Mouse (Mus musculus) skeletal muscle tissue, adult 2 months (tissue): ENCODE results near the gene Trem1.
A peak's percentile ranks its signal among the peaks of the same experiment; 100 is the strongest.

Source experiments
- DNase-seq: peaks from one replicate; pipeline ENCODE4 v3.0.0-alpha.2; 2012; ENCODE audit warnings: low read depth, low spot score

The Trem1 gene

GRCm38 (mm10) chr17:48267591-48267990 lies 35.0 kb downstream of the Trem1 start:
- DNase-seq = no peak

DNA sequence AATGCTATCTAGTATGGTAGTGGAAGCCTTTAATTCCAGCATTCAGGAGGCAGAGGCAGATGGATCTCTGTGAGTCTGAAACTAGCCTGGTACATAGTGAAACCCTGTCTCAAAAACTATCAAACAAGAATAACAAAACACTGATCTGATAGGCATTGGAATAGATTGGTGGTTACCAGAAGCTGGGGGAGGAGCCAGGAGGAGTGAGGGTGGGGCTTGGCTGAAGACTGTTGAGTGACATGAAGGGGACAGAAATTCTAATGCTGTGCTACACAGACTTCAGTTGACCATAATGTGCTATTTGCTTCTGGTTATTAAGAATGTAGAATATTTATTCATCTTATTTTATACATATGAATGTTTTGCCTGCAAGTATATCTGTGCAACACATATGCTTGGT lies 35.7 kb downstream of the Trem1 start:
- DNase-seq = no peak

- DNase-seq = no peak
Measured at GRCm38 (mm10) chr17:48269833-48270232, 37.3 kb downstream of the Trem1 start.

GRCm38 (mm10) chr17:48272158-48272557 lies 39.6 kb downstream of the Trem1 start:
- no peak for DNase-seq

DNA sequence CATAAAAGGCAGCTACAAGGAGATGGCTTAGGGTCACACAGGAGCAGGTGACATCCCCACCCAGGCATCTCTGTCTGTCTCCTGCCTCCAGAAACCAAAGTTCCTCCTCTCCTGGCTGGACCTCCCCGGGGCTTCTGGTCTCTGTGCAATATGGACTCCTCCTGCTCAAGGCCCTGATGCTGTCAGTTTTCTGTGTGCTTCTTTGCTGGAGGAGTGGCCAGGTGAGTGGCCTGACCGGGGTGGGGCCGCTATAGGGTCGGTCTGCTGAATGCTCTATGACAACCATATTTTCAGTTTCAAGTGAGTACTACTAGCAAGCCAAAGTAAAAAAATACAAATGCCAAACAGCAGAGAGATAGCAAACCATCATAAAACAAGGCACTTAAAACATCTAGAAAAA lies 40.0 kb downstream of the Trem1 start:
- no peak for DNase-seq

- no peak for DNase-seq
Measured at GRCm38 (mm10) chr17:48274098-48274497, 41.5 kb downstream of the Trem1 start.

DNA sequence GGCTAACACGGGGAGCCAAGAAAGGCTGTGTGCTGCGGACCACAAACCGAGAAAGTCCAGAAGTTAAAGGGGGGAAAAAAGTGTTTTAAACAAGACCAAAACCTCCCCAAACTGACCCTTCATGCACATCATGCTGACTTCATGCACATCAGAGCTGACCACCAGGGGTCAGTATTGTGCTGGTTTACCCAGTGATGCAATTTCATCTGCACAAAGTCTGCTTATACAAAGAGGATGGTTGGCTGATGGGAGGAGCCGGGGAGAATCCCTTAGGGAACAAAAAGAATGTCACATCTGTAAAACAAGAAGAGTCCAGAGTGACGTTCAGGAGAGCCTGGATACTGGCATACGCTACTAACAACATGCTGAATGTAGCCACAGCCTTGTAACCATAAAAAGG lies 42.3 kb downstream of the Trem1 start:
- DNase-seq = peak; percentile 50

DNA sequence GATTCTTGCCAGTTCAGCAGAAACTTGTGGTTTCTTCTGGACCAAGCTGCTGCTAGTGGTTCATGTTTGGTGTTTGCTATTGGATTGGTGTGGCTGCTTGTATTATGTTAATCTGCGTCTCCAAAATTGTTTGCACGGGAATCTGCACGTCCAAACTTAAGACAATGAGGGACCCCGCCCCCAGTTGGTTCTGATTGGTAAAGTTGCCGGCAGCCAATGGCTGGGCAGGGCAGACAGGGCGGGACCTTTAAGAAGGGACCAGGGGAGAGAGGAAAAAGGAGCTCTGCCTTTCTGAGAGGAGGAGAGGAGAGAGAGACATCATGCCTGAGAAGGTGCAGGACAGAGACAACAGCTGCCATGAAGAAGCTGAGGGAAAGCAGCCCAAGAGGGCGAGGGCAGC lies 43.2 kb downstream of the Trem1 start:
- DNase-seq = no peak

DNA sequence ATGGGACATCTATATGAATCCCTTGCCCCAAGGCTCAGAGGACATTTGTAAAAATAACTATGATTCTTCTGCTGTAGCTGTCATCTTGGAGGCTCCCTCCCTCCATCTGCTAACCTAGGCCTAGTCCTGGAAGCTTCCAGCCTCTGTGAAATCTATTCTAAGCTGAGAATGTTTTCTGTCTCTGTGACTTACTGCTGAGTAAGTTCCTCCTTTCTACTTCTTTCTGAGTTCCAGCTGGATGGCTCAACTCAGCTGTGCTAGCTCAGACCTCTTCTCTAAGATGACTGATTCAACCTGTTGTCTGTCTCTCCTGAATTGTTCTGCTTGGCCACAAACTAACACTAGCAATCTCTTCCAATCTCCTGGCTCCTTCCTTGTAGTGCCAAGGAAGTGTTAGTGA lies 45.8 kb downstream of the Trem1 start:
- no peak for DNase-seq

- no peak for DNase-seq
Measured at GRCm38 (mm10) chr17:48279002-48279401, 46.4 kb downstream of the Trem1 start.

DNA sequence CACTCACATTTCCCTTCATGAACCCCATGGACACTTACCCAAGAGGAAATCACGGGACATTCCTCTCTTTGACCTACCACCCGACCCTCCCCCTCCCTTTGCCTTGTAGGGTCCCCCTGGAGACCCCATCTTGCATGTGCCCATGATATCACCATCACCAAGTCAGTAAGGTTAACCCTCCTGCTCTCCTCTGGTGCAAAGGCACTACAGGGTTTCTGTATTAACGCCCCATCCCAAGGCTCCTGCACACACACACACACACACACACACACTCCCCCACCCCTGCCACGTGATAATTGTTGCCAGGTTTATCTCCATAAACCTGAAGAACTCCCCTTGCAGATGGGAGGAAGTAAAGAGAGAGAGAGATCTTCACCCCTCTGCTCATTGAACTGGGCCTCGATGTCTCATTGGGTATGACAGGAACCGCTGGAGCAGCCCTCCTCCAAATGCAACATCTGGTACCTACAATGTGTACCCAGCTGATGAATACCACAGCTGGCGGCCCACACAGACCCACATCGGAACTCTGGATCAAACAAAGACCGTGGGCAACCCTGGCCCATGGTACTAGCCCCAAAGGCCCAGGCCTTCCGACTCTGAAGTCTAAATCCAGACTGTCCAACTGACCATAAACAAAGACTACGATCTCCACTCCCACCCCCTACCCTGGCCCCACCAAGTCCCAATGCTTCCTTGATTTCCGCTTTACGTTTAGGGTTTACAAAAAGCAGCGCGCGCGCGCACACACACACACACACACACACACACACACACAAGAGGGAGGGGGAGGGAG lies 48.6 kb downstream of the Trem1 start:
- no peak for DNase-seq

DNA sequence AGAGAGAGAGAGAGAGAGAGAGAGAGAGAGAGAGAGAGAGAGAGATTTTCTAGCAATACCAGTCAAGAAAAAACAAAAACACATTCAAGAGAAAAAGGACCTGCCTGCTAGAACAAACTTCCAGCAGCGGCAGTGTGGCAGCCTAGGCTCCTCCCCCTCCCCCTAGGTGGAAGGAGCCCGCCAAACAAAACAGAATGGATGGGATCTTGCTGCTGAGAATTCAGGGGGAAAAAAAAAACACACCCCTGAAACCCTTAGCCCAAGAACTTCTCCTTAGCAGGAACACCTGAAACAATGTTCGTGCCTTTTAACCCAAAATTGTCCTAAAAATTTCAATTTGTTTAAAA lies 49.1 kb downstream of the Trem1 start:
- DNase-seq = no peak

DNA sequence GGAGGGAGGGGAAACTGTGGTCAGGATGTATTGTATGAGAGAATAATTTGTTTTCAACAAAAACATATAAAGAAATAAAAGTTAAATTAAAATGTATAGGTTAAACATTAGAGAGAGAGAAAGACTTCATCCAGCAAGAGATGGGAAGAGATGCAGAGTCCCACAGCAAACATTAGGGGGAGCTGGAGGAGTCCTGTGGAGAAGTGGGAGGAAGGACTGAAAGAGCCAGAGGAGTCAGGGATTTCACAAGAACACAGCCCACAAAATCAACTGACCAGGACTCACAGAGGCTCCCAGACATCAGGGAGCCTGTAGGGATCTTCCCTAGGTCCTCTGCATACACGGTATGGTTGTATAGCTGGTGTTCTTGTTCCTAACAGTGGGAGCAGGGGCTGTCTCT lies 54.2 kb downstream of the Trem1 start:
- DNase-seq = no peak

GRCm38 (mm10) chr17:48287276-48287675 lies 54.7 kb downstream of the Trem1 start:
- DNase-seq = no peak

DNA sequence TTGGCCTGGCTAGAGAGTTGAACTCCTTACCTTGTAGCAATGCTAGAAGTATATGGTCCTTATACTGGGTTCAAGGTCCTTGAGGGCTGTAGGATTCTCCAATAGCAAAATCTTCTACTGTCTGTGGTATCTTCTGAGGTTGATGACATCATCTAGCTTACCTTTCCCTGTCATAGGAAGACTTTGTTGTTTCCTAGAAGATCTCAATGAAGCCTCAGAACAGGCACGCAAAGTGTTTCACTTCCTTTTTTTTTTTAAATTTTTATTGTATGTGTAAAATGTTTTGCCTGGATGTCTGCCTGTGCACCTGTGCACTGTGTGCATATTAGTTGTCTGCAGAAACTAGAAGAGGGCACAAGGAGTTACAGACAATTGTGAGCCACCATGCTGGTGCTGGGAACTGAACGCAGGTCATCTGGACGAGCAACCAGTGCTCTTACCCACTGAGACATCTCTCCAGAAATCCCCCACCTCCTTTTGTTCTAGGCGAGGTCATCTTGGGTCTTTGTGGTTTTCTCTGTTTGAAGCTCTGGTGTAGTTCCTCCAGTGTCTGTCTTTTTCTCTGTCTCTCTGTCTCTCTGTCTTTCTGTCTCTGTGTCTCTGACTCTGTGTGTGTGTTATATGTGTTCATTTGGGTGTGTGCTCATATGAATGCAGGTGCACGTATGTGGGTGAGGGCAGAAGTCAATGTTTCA lies 61.1 kb downstream of the Trem1 start:
- no peak for DNase-seq
